Mouse (Mus musculus) heart, embryonic 14.5 days (tissue): Measurements from ENCODE around the gene Arsb. TPM values are rescaled to one million over a fixed set of nuclear protein-coding genes. Genes with fewer than 3 reads are reported as not detected.
"Not testable (repeated sequence)": the region's sequence is repeated elsewhere in the genome, so short reads cannot be mapped to it uniquely, and the experiment has no call there.

ENCODE experiments used
- ATAC-seq: fragments of 200-750 bp; cut with Nextera tagmentation; 2 replicates; pipeline ENCODE4 v1.8.0; 2017; ENCODE audit warnings: low read depth, moderate TSS enrichment; ENCODE audit not compliant: insufficient number of reproducible peaks, insufficient read depth, low FRiP score
- H3K27ac ChIP-seq, 2 experiments: fragments of 200-500 bp in 1 of 2; fragments of 300-500 bp in 1 of 2; sonication (generic) in 1 of 2; replicated peaks in 1 of 2; 2 replicates each; pipeline ENCODE4 v1.5.1; 2012 to 2014; ENCODE audit warnings: low read depth in 2 of 2, low read length in 2 of 2, control low read depth in 1 of 2, mild to moderate bottlenecking in 1 of 2, mixed read lengths in 1 of 2; ENCODE audit not compliant: control insufficient read depth in 1 of 2, insufficient read depth in 1 of 2
- H3K27me3 ChIP-seq: fragments of 300-500 bp; sonication (generic); 2 replicates; pipeline ENCODE4 v1.6.1; 2014; ENCODE audit warnings: mild to moderate bottlenecking, low read length, control low read depth; ENCODE audit not compliant: control insufficient read depth, insufficient read depth
- H3K36me3 ChIP-seq: fragments of 300-500 bp; sonication (generic); 2 replicates; pipeline ENCODE4 v1.6.1; 2014; ENCODE audit warnings: mild to moderate bottlenecking, control low read depth, low read length, mixed read lengths; ENCODE audit not compliant: control insufficient read depth, insufficient read depth
- H3K4me1 ChIP-seq, 2 experiments: fragments of 200-500 bp in 1 of 2; fragments of 300-500 bp in 1 of 2; sonication (generic) in 1 of 2; 2 replicates each; pipeline ENCODE4 v1.6.1; 2012 to 2014; ENCODE audit warnings: low read length in 2 of 2, control low read depth in 1 of 2, mixed read lengths in 1 of 2; ENCODE audit not compliant: control insufficient read depth in 2 of 2, insufficient read depth in 2 of 2
- H3K4me2 ChIP-seq: fragments of 300-500 bp; sonication (generic); 2 replicates; pipeline ENCODE4 v1.6.1; 2014; ENCODE audit warnings: mild to moderate bottlenecking, low read length
- H3K4me3 ChIP-seq, 2 experiments: fragments of 200-500 bp in 1 of 2; fragments of 300-500 bp in 1 of 2; sonication (generic) in 1 of 2; 2 replicates each; pipeline ENCODE4 v1.5.1; 2012 to 2014; ENCODE audit warnings: low read length in 2 of 2, mild to moderate bottlenecking in 2 of 2, control low read depth in 1 of 2, low read depth in 1 of 2, moderate library complexity in 1 of 2; ENCODE audit not compliant: control insufficient read depth in 1 of 2, insufficient read depth in 1 of 2
- H3K9ac ChIP-seq: fragments of 300-500 bp; sonication (generic); 2 replicates; pipeline ENCODE4 v1.6.1; 2014; ENCODE audit warnings: mild to moderate bottlenecking, low read length
- H3K9me3 ChIP-seq: fragments of 300-500 bp; sonication (generic); 2 replicates; pipeline ENCODE4 v1.6.1; 2016; ENCODE audit warnings: low read length, control low read depth; ENCODE audit not compliant: control insufficient read depth
- WGBS: fragments of 180-500 bp; shearing (Covaris S2); extraction: QIAGEN DNeasy Blood & Tissue Kit; methylation state at CpG from one replicate; pipeline ENCODE4 v1.1.7; 2014; 5-methylcytosine and 5-hydroxymethylcytosine counted together
- polyA plus RNA-seq: library from polyadenylated mRNA; unstranded; fragments of >200 nt; fragmentation: Nextera tagmentation; extraction: Ambion mirVana; gene quantifications from 2 replicates; pipeline ENCODE4 v1.2.1, GENCODE M21; 2014

The Arsb gene
- polyA plus RNA-seq, 1 experiment from 2014 or later, result 10.0 TPM

DNA sequence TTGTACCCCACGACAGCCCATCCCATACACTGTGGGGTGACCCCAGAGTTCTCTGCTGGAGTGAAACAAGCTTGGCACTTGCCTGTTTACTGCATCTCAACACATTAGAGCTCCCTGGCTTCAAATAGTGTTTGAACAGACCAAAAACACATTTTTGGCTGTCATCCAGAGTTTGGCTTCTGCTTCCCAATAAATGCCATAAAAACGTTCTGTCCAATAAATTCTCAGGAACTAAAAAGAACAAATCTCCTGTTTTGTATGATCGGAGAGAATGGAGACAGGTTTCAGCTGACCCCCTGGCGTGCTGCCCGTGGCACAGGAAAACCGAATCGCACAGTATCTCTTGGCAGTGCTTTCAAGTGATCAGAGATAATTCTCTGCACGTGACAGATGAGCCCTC lies 16.2 kb downstream of the Arsb start:
- no peaks in the 10 kb centered on the region for H3K36me3 ChIP-seq
- no peak overlapping the region for H3K4me2 ChIP-seq
- WGBS, result 46% methylated on average over 8 of the region's 8 CpGs
- no peak overlapping the region for H3K9ac ChIP-seq
- H3K4me1 ChIP-seq, result peaks cover 0 to 5% of the 10 kb centered on the region in 2 experiments; a peak in 2 of 4 replicates
- no peaks in the 10 kb centered on the region for H3K9me3 ChIP-seq
- H3K27ac ChIP-seq, result no peak overlapping the region
- no peak overlapping the region for H3K4me3 ChIP-seq
- no peaks in the 10 kb centered on the region for H3K27me3 ChIP-seq
- no peak for ATAC-seq

- peaks cover under 1% of the 10 kb centered on the region; the same call in 1 of the 2 replicates for H3K9me3 ChIP-seq
- WGBS, result 47% methylated on average over 11 of the region's 11 CpGs
- no peak overlapping the region for H3K9ac ChIP-seq
- H3K4me3 ChIP-seq, result no peak overlapping the region
- no peak overlapping the region for H3K4me2 ChIP-seq
- no peaks in the 10 kb centered on the region for H3K27me3 ChIP-seq
- no peaks in the 10 kb centered on the region for H3K36me3 ChIP-seq
- H3K27ac ChIP-seq, result no peak overlapping the region
- H3K4me1 ChIP-seq, result no peaks in the 10 kb centered on the region
- peak; percentile 21; the same call in 1 of the 2 replicates for ATAC-seq
Observed at GRCm38 (mm10) chr13:93792945-93793642, 21.7 kb downstream of the Arsb start.

DNA sequence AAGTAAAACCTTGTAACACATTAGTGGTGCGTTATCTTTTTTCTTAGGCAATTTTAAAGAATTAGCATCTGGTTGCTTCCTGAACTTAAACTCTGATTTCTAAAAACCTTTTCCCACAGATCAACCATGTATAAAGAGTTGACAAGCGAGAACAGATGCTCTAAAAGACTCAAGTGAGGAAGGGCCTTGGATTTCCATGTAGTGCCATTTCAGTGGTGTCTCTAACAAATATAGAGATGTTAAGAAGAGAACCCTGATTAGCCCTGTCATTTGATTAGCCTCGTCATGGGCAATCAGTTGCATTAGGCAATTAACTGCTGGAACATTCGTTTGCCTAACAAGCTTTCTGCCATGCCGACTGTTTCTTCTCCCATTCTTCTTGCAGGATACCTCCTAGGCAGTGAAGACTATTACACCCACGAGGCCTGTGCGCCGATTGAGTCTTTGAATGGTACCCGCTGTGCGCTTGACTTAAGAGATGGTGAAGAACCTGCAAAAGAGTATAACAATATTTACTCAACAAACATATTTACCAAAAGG lies 22.3 kb downstream of the Arsb start:
- Histone ChIP-seq H3K4me2 (no peak overlapping the region), H3K4me3 (no peak overlapping the region), H3K9me3 (peaks cover 4% of the 10 kb centered on the region; the same call in 1 of the 2 replicates), H3K27ac (no peak overlapping the region), H3K27me3 (no peaks in the 10 kb centered on the region), H3K36me3 (no peaks in the 10 kb centered on the region), H3K4me1 (no peaks in the 10 kb centered on the region), H3K9ac (no peak overlapping the region)
- ATAC-seq, result no peak
- WGBS, result 86% methylated on average over 10 of the region's 10 CpGs

- ATAC-seq, result no peak
- Histone ChIP-seq H3K27ac (no peak overlapping the region), H3K4me3 (no peak overlapping the region), H3K4me1 (no peaks in the 10 kb centered on the region), H3K9ac (no peak overlapping the region), H3K27me3 (no peaks in the 10 kb centered on the region), H3K4me2 (no peak overlapping the region), H3K9me3 (peaks cover 4% of the 10 kb centered on the region; the same call in 1 of the 2 replicates), H3K36me3 (no peaks in the 10 kb centered on the region)
- 34% methylated on average over 5 of the region's 5 CpGs for WGBS
Observed at GRCm38 (mm10) chr13:93797011-93797600, 25.7 kb downstream of the Arsb start.

GRCm38 (mm10) chr13:93810311-93810710 lies 38.9 kb downstream of the Arsb start:
- 77% methylated on average over 2 of the region's 2 CpGs for WGBS
- not testable (repeated sequence) for H3K36me3 ChIP-seq, H3K4me3 ChIP-seq, H3K4me1 ChIP-seq, ATAC-seq, H3K27me3 ChIP-seq, H3K4me2 ChIP-seq, H3K27ac ChIP-seq, H3K9ac ChIP-seq, H3K9me3 ChIP-seq

- no peak for ATAC-seq
- H3K36me3 ChIP-seq, result no peaks in the 10 kb centered on the region
- no peaks in the 10 kb centered on the region for H3K27me3 ChIP-seq
- H3K9me3 ChIP-seq, result no peaks in the 10 kb centered on the region
- H3K27ac ChIP-seq, result no peak overlapping the region
- no peak overlapping the region for H3K4me3 ChIP-seq
- 88% methylated on average over 6 of the region's 6 CpGs for WGBS
- no peak overlapping the region for H3K9ac ChIP-seq
- H3K4me2 ChIP-seq, result no peak overlapping the region
- H3K4me1 ChIP-seq, result no peaks in the 10 kb centered on the region
Observed at GRCm38 (mm10) chr13:93814081-93814480, 42.7 kb downstream of the Arsb start.

GRCm38 (mm10) chr13:93814676-93815075 lies 43.2 kb downstream of the Arsb start:
- no peaks in the 10 kb centered on the region for H3K27me3 ChIP-seq
- H3K4me2 ChIP-seq, result no peak overlapping the region
- 0 out of 2 replicates have a peak, but pooled peaks cover 2% of the 10 kb centered on the region for H3K9me3 ChIP-seq
- WGBS, result 95% methylated on average over 12 of the region's 12 CpGs
- no peaks in the 10 kb centered on the region for H3K36me3 ChIP-seq
- H3K4me3 ChIP-seq, result no peak overlapping the region
- H3K27ac ChIP-seq, result no peak overlapping the region
- ATAC-seq, result no peak
- no peak overlapping the region for H3K9ac ChIP-seq
- H3K4me1 ChIP-seq, result no peaks in the 10 kb centered on the region
